Mouse (Mus musculus): ENCODE data around the gene Foxl2. TPM values are rescaled to one million over a fixed set of nuclear protein-coding genes. Genes with fewer than 3 reads are reported as not detected.
A peak's percentile ranks its signal among the peaks of the same experiment; 100 is the strongest.

Foxl2 gene
- total RNA-seq, 1 experiment from 2014 or later, result not detected

- DNase-seq, result no peak
These were observed 7.5 kb downstream of the Foxl2 start for GRCm38 (mm10) chr9:98962478-98963142.

- no peak for DNase-seq
These were observed 8.6 kb downstream of the Foxl2 start for GRCm38 (mm10) chr9:98963661-98964060.

GRCm38 (mm10) chr9:98965084-98965483, 10.0 kb downstream of the Foxl2 start:
- peak; percentile 77 for DNase-seq

GRCm38 (mm10) chr9:98973101-98973521, 18.0 kb downstream of the Foxl2 start:
- peak; percentile 15 for DNase-seq

- no peak for DNase-seq
These were observed 18.5 kb downstream of the Foxl2 start for GRCm38 (mm10) chr9:98973561-98973960.

- DNase-seq, result no peak
These were observed 19.8 kb downstream of the Foxl2 start for GRCm38 (mm10) chr9:98974898-98975297.

GRCm38 (mm10) chr9:98976081-98976480, 21.0 kb downstream of the Foxl2 start:
- no peak for DNase-seq

GRCm38 (mm10) chr9:98976520-98976919, 21.4 kb downstream of the Foxl2 start:
- peak; percentile 18 for DNase-seq

- DNase-seq, result peak; percentile 94
These were observed 24.6 kb downstream of the Foxl2 start for GRCm38 (mm10) chr9:98979431-98980416.

GRCm38 (mm10) chr9:98985800-98986475, 30.9 kb downstream of the Foxl2 start, which contains the start of gene Faim:
Gene Faim (plus strand): TSS chr9:98986373.
- DNase-seq, result peak; percentile 100

- DNase-seq, result no peak
These were observed 31.5 kb downstream of the Foxl2 start for GRCm38 (mm10) chr9:98986476-98987096.

GRCm38 (mm10) chr9:98987131-98987530, 32.0 kb downstream of the Foxl2 start:
- DNase-seq, result no peak

- no peak for DNase-seq
These were observed 39.0 kb downstream of the Foxl2 start for GRCm38 (mm10) chr9:98994103-98994502.

GRCm38 (mm10) chr9:98999881-99000339, 44.8 kb downstream of the Foxl2 start:
- peak; percentile 16 for DNase-seq

- DNase-seq, result no peak
These were observed 46.2 kb downstream of the Foxl2 start for GRCm38 (mm10) chr9:99001326-99001725.

Other genes starting within 250 kb of the Foxl2 start
- not detected in 2 replicates for gene Prr23a1, start 112.8 kb upstream of the Foxl2 start, total RNA-seq (2021)
- gene Prr23a2, start 98.8 kb upstream of the Foxl2 start, total RNA-seq (2021), result not detected in 2 replicates
- gene Prr23a3, start 90.5 kb upstream of the Foxl2 start, total RNA-seq (2021), result not detected in 2 replicates
- gene 7420426K07Rik, start 52.2 kb upstream of the Foxl2 start, total RNA-seq (2021), result not detected in 2 replicates
- 27.8 and 31.9 TPM in 2 replicates for gene Faim, start 31.1 kb downstream of the Foxl2 start, total RNA-seq (2021)
- gene Gm1123, start 80.4 kb downstream of the Foxl2 start, total RNA-seq (2021), result not detected in 2 replicates
- 12.1 and 12.2 TPM in 2 replicates for gene Pik3cb, start 185.3 kb downstream of the Foxl2 start, total RNA-seq (2021)

Data from adrenal gland, postnatal 14 days (tissue).